Mouse (Mus musculus) T-helper 17 cell (primary cell): ENCODE results near the gene Rgs3.
"Not testable (repeated sequence)": the region's sequence is repeated elsewhere in the genome, so short reads cannot be mapped to it uniquely, and the experiment has no call there.

Experiments
- in situ Hi-C, 2 experiments: fragments of 300-600 bp; cut with MboI, MseI; formaldehyde crosslinking; loops; 1 replicate in 1 of 2; 2 replicates in 1 of 2; pipeline ENCODE4 v1.15.1; 2025; ENCODE audit warnings: high pct_unique_total_duplicates in 2 of 2

Gene Rgs3

GRCm38 (mm10) chr4:62551966-62552365 is 7.7 kb upstream of the Rgs3 start:
- in situ Hi-C loops, result no loop called here

GRCm38 (mm10) chr4:62557436-62557835 is 2.2 kb upstream of the Rgs3 start:
- in situ Hi-C loops, result no loop called here

GRCm38 (mm10) chr4:62560963-62561629 is 1.4 kb downstream of the Rgs3 start:
- in situ Hi-C loops, result loop anchor here (5.0 kb wide), 5 partner anchors 66 to 201 kb away; no protein-coding TSS in a partner anchor

- in situ Hi-C loops, result loop anchor here (5.0 kb wide), 5 partner anchors 66 to 201 kb away; no protein-coding TSS in a partner anchor
These were observed 2.0 kb downstream of the Rgs3 start for GRCm38 (mm10) chr4:62561630-62562001.

- in situ Hi-C loops, result loop anchor here (5.0 kb wide), 5 partner anchors 65 to 200 kb away; no protein-coding TSS in a partner anchor
These were observed 2.4 kb downstream of the Rgs3 start for GRCm38 (mm10) chr4:62562006-62562405.

- in situ Hi-C loops, result no loop called here
These were observed 6.9 kb downstream of the Rgs3 start for GRCm38 (mm10) chr4:62566530-62566929.

GRCm38 (mm10) chr4:62567696-62568095 is 8.0 kb downstream of the Rgs3 start:
- in situ Hi-C loops, result no loop called here

- in situ Hi-C loops, result no loop called here
These were observed 8.7 kb downstream of the Rgs3 start for GRCm38 (mm10) chr4:62568359-62568758.

GRCm38 (mm10) chr4:62569603-62570002 is 10.0 kb downstream of the Rgs3 start:
- in situ Hi-C loops, result no loop called here

- in situ Hi-C loops, result no loop called here
These were observed 10.4 kb downstream of the Rgs3 start for GRCm38 (mm10) chr4:62570029-62570428.

GRCm38 (mm10) chr4:62582365-62583264 is 23.0 kb downstream of the Rgs3 start:
- in situ Hi-C loops, result loop anchor here in 1 of 2 experiments (5.0 kb wide), 1 partner anchor 95 kb away; no protein-coding TSS in a partner anchor

GRCm38 (mm10) chr4:62583265-62584092 is 23.8 kb downstream of the Rgs3 start:
- in situ Hi-C loops, result loop anchor here in 1 of 2 experiments (5.0 kb wide), 1 partner anchor 94 kb away; no protein-coding TSS in a partner anchor

GRCm38 (mm10) chr4:62587067-62587466 is 27.4 kb downstream of the Rgs3 start:
- in situ Hi-C loops, result no loop called here

- in situ Hi-C loops, result no loop called here
These were observed 31.2 kb downstream of the Rgs3 start for GRCm38 (mm10) chr4:62590878-62591277.

GRCm38 (mm10) chr4:62591326-62591725 is 31.7 kb downstream of the Rgs3 start:
- in situ Hi-C loops, result no loop called here

- in situ Hi-C loops, result not testable (repeated sequence)
These were observed 34.0 kb downstream of the Rgs3 start for GRCm38 (mm10) chr4:62593546-62594240.

GRCm38 (mm10) chr4:62594442-62594841 is 34.8 kb downstream of the Rgs3 start:
- in situ Hi-C loops, result no loop called here

GRCm38 (mm10) chr4:62596051-62596450 is 36.4 kb downstream of the Rgs3 start:
- in situ Hi-C loops, result no loop called here

- in situ Hi-C loops, result no loop called here
These were observed 40.9 kb downstream of the Rgs3 start for GRCm38 (mm10) chr4:62600549-62600948.

GRCm38 (mm10) chr4:62603607-62604006 is 44.0 kb downstream of the Rgs3 start:
- in situ Hi-C loops, result no loop called here

GRCm38 (mm10) chr4:62604094-62604493 is 44.4 kb downstream of the Rgs3 start:
- in situ Hi-C loops, result no loop called here
